Mouse (Mus musculus) liver, adult 2 months (tissue): Measurements from ENCODE around the gene Tbc1d10c.

Experiments used
- CTCF ChIP-seq: fragments of 200-500 bp; IDR thresholded peaks from 2 replicates; pipeline ENCODE4 v1.5.1; 2011; ENCODE audit warnings: low read depth, low read length, control low read depth
- POLR2A ChIP-seq: fragments of 200-500 bp; IDR thresholded peaks from 2 replicates; pipeline ENCODE4 v1.6.1; 2011; ENCODE audit warnings: low read length, control low read depth; ENCODE audit not compliant: insufficient read depth; ENCODE audit errors: extremely low read depth

GRCm38 (mm10) chr19:4159049-4159448, 32.0 kb downstream of the Tbc1d10c start:
- TF ChIP-seq CTCF = no peak
- no peak for TF ChIP-seq POLR2A
